ENCODE assay signal across 26 mouse cellular contexts in the genomic region with DNA sequence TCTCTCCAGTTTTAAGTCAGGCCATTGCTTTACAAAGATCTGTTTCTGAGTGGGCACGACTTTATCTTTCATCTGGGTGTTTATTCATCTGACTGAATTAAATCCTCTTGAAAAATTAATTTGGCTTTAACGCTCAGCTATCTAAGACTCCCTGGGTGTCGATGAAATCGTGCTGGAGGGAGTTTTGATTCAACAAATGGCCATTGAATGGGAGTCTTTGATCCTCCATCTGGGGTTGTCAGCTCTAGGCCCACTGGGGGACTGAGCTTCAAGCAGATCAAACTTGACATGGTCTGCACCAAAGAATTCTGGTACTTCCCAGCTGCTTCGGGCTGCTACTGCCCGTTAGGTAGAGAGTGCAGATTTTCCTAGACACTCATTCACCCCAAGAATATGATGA.
DNase-seq lines count a peak whose midpoint lies in the region; ATAC-seq and TF ChIP-seq lines count a peak whose summit lies in the region.
"Had no signal": no experiment of that assay in that cellular context is flagged by ENCODE, and none has a peak within 500 bp of the region (broad histone marks: within the 10 kb centered on the region; RNA-seq: fewer than 3 reads in every experiment).

No protein-coding gene starts in this region.

- no peak for ATAC-seq in forebrain, embryonic 14.5 days
- no peak for ATAC-seq in forebrain, postnatal 0 days
- ATAC-seq in midbrain, postnatal 0 days (ENCODE audit: low FRiP score), result no peak
- ATAC-seq: forebrain, embryonic 16.5 days had no signal

- DNase-seq in forebrain, embryonic 14.5 days (ENCODE audit: low spot score), result peak; percentile 10
- no peak for DNase-seq in forebrain, postnatal 0 days
- peak; percentile 70 for DNase-seq in brain, embryonic 14.5 days (ENCODE audit: low read depth)
- peak; percentile 28 for DNase-seq in midbrain, postnatal 0 days (ENCODE audit: low spot score)
- DNase-seq in layer of hippocampus, adult 18-20 months (ENCODE audit: low spot score in 2 of 2), result no peak
- no peak for DNase-seq in gastrocnemius, postnatal 14 days
- DNase-seq: adrenal gland, adult 2 months; adrenal gland, postnatal 14 days; cerebellum, adult 11-12 months; cerebellum, adult 8-10 months; cerebellum, postnatal 10 days; cerebellum, postnatal 36 days; embryo, embryonic 11 days; gastrocnemius, adult 2 months; gastrocnemius, postnatal 25 days; heart, adult 18-20 months; heart, postnatal 14 days had no signal

- intact Hi-C loops in gastrocnemius, postnatal 14 days (cut with DNase I; ENCODE audit: low total_unique reads), result no loop called here

- H3K9ac ChIP-seq in forebrain, embryonic 14.5 days (ENCODE audit: low read length), result no peak overlapping the region
- H3K9ac ChIP-seq in forebrain, postnatal 0 days, result no peak overlapping the region
- H3K9ac ChIP-seq in midbrain, postnatal 0 days (replicated peaks; ENCODE audit: low read length, poor library complexity, severe bottlenecking), result no peak overlapping the region
- H3K9ac ChIP-seq: embryonic facial prominence, embryonic 13.5 days; forebrain, embryonic 12.5 days; heart, embryonic 12.5 days; heart, embryonic 15.5 days; hindbrain, embryonic 12.5 days; hindbrain, embryonic 15.5 days had no signal

- H3K36me3 ChIP-seq in forebrain, embryonic 14.5 days (ENCODE audit: control insufficient read depth, insufficient read depth, low read length), result no peaks in the 10 kb centered on the region
- H3K36me3 ChIP-seq in forebrain, postnatal 0 days (ENCODE audit: insufficient read depth), result 0 out of 2 replicates have a peak, but pooled peaks cover 4% of the 10 kb centered on the region
- no peaks in the 10 kb centered on the region for H3K36me3 ChIP-seq in midbrain, postnatal 0 days (ENCODE audit: insufficient read depth, low read length)
- H3K36me3 ChIP-seq: embryonic facial prominence, embryonic 10.5 days; embryonic facial prominence, embryonic 13.5 days; forebrain, embryonic 12.5 days; heart, embryonic 12.5 days; heart, embryonic 15.5 days; hindbrain, embryonic 12.5 days had no signal

- WGBS in forebrain, embryonic 14.5 days, result 27% methylated on average over 6 of the region's 6 CpGs
- 28% methylated on average over 6 of the region's 6 CpGs for WGBS in forebrain, postnatal 0 days
- WGBS in midbrain, postnatal 0 days, result 12% methylated on average over 6 of the region's 6 CpGs

- H3K27me3 ChIP-seq in forebrain, embryonic 14.5 days (replicated peaks; ENCODE audit: control insufficient read depth, insufficient read depth, low read length), result no peaks in the 10 kb centered on the region
- no peaks in the 10 kb centered on the region for H3K27me3 ChIP-seq in forebrain, postnatal 0 days (ENCODE audit: insufficient read depth, low read length)
- no peaks in the 10 kb centered on the region for H3K27me3 ChIP-seq in midbrain, postnatal 0 days (ENCODE audit: insufficient read depth, low read length)
- H3K27me3 ChIP-seq: embryonic facial prominence, embryonic 13.5 days; forebrain, embryonic 12.5 days; heart, embryonic 12.5 days; heart, embryonic 15.5 days; hindbrain, embryonic 12.5 days; hindbrain, embryonic 15.5 days had no signal

- H3K4me2 ChIP-seq in forebrain, embryonic 14.5 days (ENCODE audit: low read length), result no peak overlapping the region
- no peak overlapping the region for H3K4me2 ChIP-seq in forebrain, postnatal 0 days (ENCODE audit: low read depth)
- H3K4me2 ChIP-seq in midbrain, postnatal 0 days (ENCODE audit: low read depth, low read length, poor library complexity, severe bottlenecking), result no peak overlapping the region
- H3K4me2 ChIP-seq: embryonic facial prominence, embryonic 13.5 days; forebrain, embryonic 12.5 days; heart, embryonic 12.5 days; heart, embryonic 15.5 days; hindbrain, embryonic 12.5 days; hindbrain, embryonic 15.5 days had no signal

- no peak overlapping the region for H3K4me3 ChIP-seq in forebrain, embryonic 14.5 days (ENCODE audit: low read depth, low read length)
- H3K4me3 ChIP-seq in forebrain, postnatal 0 days (ENCODE audit: low read depth, low read length), result no peak overlapping the region
- no peak overlapping the region for H3K4me3 ChIP-seq in midbrain, postnatal 0 days (ENCODE audit: low read depth, low read length)
- H3K4me3 ChIP-seq: embryonic facial prominence, embryonic 10.5 days; embryonic facial prominence, embryonic 13.5 days; erythroblast, embryonic 14.5 days; forebrain, embryonic 12.5 days; gastrocnemius, adult 2 months; heart, embryonic 12.5 days; heart, embryonic 15.5 days; hindbrain, embryonic 12.5 days; hindbrain, embryonic 15.5 days had no signal

- no peak for TF ChIP-seq POLR2A in brain, embryonic 14.5 days (IDR thresholded peaks at IDR 0.05; ENCODE audit: borderline replicate concordance, extremely low read depth, insufficient read depth, insufficient read length, poor library complexity, severe bottlenecking)

- no peaks in the 10 kb centered on the region for H3K4me1 ChIP-seq in forebrain, embryonic 14.5 days (ENCODE audit: control insufficient read depth, insufficient read depth, low read length)
- H3K4me1 ChIP-seq in forebrain, postnatal 0 days (ENCODE audit: insufficient read depth), result no peaks in the 10 kb centered on the region
- H3K4me1 ChIP-seq in midbrain, postnatal 0 days (ENCODE audit: insufficient read depth, low read length), result no peaks in the 10 kb centered on the region
- H3K4me1 ChIP-seq: embryonic facial prominence, embryonic 10.5 days; embryonic facial prominence, embryonic 13.5 days; heart, embryonic 12.5 days; heart, embryonic 15.5 days; hindbrain, embryonic 12.5 days; hindbrain, embryonic 15.5 days had no signal

- H3K27ac ChIP-seq in forebrain, embryonic 14.5 days (ENCODE audit: low read depth, low read length), result no peak overlapping the region
- H3K27ac ChIP-seq in forebrain, postnatal 0 days (ENCODE audit: low read depth, low read length), result no peak overlapping the region
- no peak overlapping the region for H3K27ac ChIP-seq in midbrain, postnatal 0 days (ENCODE audit: low read depth, low read length)
- H3K27ac ChIP-seq: embryonic facial prominence, embryonic 10.5 days; embryonic facial prominence, embryonic 13.5 days; forebrain, embryonic 12.5 days; gastrocnemius, adult 2 months; heart, embryonic 15.5 days; hindbrain, embryonic 12.5 days; hindbrain, embryonic 15.5 days had no signal

- no peaks in the 10 kb centered on the region for H3K9me3 ChIP-seq in forebrain, embryonic 14.5 days (replicated peaks; ENCODE audit: control insufficient read depth, low read length)
- H3K9me3 ChIP-seq in forebrain, postnatal 0 days (ENCODE audit: low read length), result no peaks in the 10 kb centered on the region
- H3K9me3 ChIP-seq in midbrain, postnatal 0 days (ENCODE audit: low read length), result no peaks in the 10 kb centered on the region
- H3K9me3 ChIP-seq: embryonic facial prominence, embryonic 10.5 days; embryonic facial prominence, embryonic 13.5 days; forebrain, embryonic 12.5 days; heart, embryonic 15.5 days; hindbrain, embryonic 12.5 days; hindbrain, embryonic 15.5 days had no signal

- no peak for TF ChIP-seq CTCF in forebrain, postnatal 0 days (IDR thresholded peaks at IDR 0.05; ENCODE audit: low read depth)
- no peak for TF ChIP-seq CTCF in brain, embryonic 14.5 days (IDR thresholded peaks at IDR 0.05; ENCODE audit: borderline replicate concordance, extremely low read depth, insufficient read depth, insufficient read length)
- TF ChIP-seq CTCF in midbrain, postnatal 0 days (IDR thresholded peaks at IDR 0.05), result no peak

Comparison
In these comparisons a context has a peak if more than half of its experiments do, and no peak if none do; other contexts are left out.
1. DNase-seq: peak in forebrain, embryonic 14.5 days (single experiment), brain, embryonic 14.5 days (single experiment) and midbrain, postnatal 0 days (single experiment); none in forebrain, postnatal 0 days (single experiment), layer of hippocampus, adult 18-20 months (0 of 2) and gastrocnemius, postnatal 14 days (single experiment).